Mouse (Mus musculus) cerebellum, postnatal 36 days (tissue): ENCODE data around the gene Kcnk2.

Experiments used
- DNase-seq, 2 experiments: peaks; one replicate each; pipeline ENCODE4 v3.0.0; 2021 to 2022; ENCODE audit warnings: mixed read lengths in 2 of 2

The Kcnk2 gene

GRCm38 (mm10) chr1:189214477-189214876, 187.6 kb downstream of the Kcnk2 start:
- no peak for DNase-seq

- no peak for DNase-seq
These were observed 192.4 kb downstream of the Kcnk2 start for GRCm38 (mm10) chr1:189209715-189210108.

GRCm38 (mm10) chr1:189209029-189209714, 192.9 kb downstream of the Kcnk2 start:
- DNase-seq, result no peak

GRCm38 (mm10) chr1:189208605-189209004, 193.5 kb downstream of the Kcnk2 start:
- no peak for DNase-seq

DNA sequence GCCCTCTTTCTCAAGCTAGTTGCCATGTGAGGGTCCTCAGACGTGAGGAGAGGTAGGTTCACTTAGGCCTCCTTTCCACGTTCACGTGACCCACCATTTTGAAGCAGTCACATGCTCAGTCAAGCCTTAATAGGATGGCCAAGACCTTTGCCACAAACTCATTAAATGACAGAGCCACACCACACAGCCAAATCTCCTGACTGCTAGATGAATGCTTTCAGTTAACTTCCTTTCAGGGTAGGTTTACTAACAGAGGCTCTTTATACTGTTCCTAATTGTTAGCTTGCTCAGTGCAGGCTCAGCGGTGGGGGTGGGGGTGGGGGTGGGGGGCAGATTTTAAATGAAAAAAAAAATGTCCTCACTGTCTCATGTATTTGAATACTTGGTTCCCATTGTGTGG, 206.3 kb downstream of the Kcnk2 start:
- DNase-seq, result no peak

DNA sequence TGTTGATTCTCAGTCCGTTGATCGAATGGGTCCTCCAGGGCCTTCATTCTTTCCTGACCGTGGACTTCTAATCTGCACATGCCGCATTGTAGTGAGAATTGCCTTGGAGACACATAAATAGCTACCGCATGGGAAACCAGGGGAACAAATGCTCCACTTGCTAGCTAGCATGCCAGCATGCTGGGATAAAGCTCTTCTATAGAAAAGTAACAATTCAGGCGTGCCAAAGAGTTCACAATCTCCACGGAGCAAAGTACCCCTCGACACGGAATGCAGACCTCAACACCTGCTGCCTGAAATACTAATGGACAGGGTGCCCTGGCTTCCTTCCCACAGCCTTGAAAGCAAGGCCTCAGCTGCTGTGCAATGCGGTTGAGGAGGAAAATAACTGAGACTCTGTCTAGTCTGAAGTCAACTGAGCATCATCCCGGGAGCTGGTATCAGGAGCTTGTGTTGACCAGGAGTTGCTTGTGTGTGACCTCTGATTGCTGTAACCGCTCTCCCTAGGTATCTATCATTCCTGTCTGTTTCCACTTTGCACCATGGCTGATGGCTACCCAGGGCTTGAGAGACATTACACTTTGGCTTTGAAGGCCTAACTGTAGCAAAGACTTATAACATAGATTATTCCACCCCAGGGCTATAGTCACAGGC, 214.2 kb downstream of the Kcnk2 start:
- no peak for DNase-seq

- no peak for DNase-seq
These were observed 216.8 kb downstream of the Kcnk2 start for GRCm38 (mm10) chr1:189185206-189185750.

DNA sequence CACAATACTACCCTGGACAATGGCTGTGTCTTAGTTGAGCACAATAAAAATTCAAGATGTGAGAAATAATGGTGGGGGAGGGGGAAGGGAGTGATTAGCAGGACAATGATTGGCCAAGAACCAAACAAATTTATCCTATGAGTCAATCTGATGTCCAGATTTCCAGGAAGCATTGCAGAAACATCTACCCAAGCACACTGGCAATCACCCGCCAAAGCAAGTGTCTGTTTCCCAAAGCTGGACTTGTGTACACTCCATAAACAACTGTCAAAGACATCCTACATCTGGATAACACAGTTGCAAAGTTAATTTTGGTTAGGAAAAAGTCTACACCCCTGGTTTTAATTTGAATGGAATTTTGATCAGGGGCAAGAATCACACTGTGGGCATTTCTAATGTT, 224.3 kb downstream of the Kcnk2 start:
- no peak for DNase-seq

GRCm38 (mm10) chr1:189173479-189173878, 228.6 kb downstream of the Kcnk2 start:
- no peak for DNase-seq

DNA sequence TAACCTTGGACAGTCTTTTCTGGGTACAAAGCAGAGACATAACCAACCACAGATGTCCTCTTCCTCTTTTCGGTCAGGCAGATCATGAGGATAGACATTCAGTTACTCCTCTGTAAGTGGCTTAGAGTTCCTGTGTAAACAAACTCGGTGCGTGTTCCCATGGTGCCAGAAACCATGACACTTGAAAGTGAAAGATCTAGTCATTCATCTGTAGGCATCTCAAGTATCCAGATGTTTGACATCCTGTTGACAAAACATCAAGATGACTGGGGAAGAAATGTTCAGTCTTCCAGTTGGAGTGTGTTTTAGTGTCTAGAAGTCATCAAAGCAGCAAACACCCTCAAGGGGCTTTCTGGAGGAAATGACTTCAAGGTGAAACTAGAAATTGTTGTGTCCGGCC, 230.9 kb downstream of the Kcnk2 start:
- DNase-seq, result no peak

- DNase-seq, result no peak
These were observed 236.3 kb downstream of the Kcnk2 start for GRCm38 (mm10) chr1:189165756-189166155.

- DNase-seq, result no peak
These were observed 236.9 kb downstream of the Kcnk2 start for GRCm38 (mm10) chr1:189165141-189165540.

DNA sequence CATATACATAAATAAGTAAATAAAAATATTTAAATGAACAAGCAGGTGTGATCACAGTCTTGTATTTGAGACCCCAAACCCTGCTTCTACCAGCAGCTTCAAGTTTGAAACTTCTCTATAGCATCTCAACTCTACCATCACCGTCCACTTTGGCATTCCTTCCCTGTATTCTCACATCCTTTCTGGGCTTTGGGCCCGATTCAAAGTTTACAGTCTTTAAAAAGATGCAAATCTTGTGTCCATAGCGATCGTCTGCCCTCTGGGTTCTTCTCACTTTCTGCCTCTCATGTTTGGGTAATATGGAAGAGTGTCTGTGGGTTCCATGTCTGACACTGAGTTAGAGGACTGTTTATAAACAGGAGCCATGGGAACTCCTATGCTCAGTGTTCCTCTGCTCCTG, 237.4 kb downstream of the Kcnk2 start:
- no peak for DNase-seq

DNA sequence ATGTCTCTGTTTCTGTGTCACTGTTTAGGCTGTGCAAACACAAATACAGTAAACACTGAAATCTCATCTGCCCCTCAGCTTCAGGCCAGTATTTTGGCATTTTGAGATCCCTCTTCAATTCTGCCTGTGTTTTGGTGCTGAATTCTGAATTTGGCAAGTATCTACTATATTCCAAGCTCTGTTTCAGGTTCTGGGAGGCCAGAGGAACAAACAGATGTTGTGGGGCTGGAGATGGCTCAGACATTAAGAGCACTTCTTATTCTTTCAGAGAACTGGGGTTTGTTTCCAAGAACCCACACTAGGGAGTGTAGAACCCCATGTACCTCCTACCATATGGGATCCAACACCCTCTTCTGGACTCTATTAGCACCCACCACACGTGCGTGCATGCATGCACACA, 237.8 kb downstream of the Kcnk2 start:
- no peak for DNase-seq
